Mouse (Mus musculus) stomach, embryonic 15.5 days (tissue): ENCODE results near the gene Npy5r. TPM values are rescaled to one million over a fixed set of nuclear protein-coding genes. Genes with fewer than 3 reads are reported as not detected.

ENCODE experiments used
- ATAC-seq: fragments of 200-750 bp; cut with Nextera tagmentation; 2 replicates; pipeline ENCODE4 v1.8.0; 2017; ENCODE audit warnings: low read depth, moderate number of reproducible peaks, moderate TSS enrichment; ENCODE audit not compliant: insufficient read depth, low FRiP score
- H3K27ac ChIP-seq: fragments of 300-500 bp; sonication (generic); 2 replicates; pipeline ENCODE4 v1.5.1; 2015; ENCODE audit warnings: mild to moderate bottlenecking, inconsistent platforms
- H3K27me3 ChIP-seq: fragments of 300-500 bp; sonication (generic); replicated peaks from 2 replicates; pipeline ENCODE4 v1.6.1; 2015; ENCODE audit warnings: inconsistent platforms
- H3K36me3 ChIP-seq: fragments of 300-500 bp; sonication (generic); 2 replicates; pipeline ENCODE4 v1.6.1; 2015; ENCODE audit warnings: inconsistent platforms
- H3K4me1 ChIP-seq: fragments of 300-500 bp; sonication (generic); 2 replicates; pipeline ENCODE4 v1.6.1; 2015; ENCODE audit warnings: inconsistent platforms
- H3K4me2 ChIP-seq: fragments of 300-500 bp; sonication (generic); 2 replicates; pipeline ENCODE4 v1.6.1; 2015; ENCODE audit warnings: mild to moderate bottlenecking, inconsistent platforms
- H3K4me3 ChIP-seq: fragments of 300-500 bp; sonication (generic); replicated peaks from 2 replicates; pipeline ENCODE4 v1.5.1; 2015; ENCODE audit warnings: inconsistent platforms
- H3K9ac ChIP-seq: fragments of 300-500 bp; sonication (generic); 2 replicates; pipeline ENCODE4 v1.6.1; 2015; ENCODE audit warnings: inconsistent platforms
- H3K9me3 ChIP-seq: fragments of 300-500 bp; sonication (generic); 2 replicates; pipeline ENCODE4 v1.6.1; 2016; ENCODE audit warnings: inconsistent platforms
- whole genome bisulfite sequencing: fragments of 180-500 bp; shearing (Covaris S2); methylation state at CpG from one replicate; pipeline ENCODE4 v1.1.7; 2015; 5-methylcytosine and 5-hydroxymethylcytosine counted together
- polyA plus RNA-seq: library from polyadenylated mRNA; unstranded; fragments of >200 nt; fragmentation: Nextera tagmentation; extraction: Ambion mirVana; gene quantifications from 2 replicates; pipeline ENCODE4 v1.2.1, GENCODE M21; 2015

The Npy5r gene
- polyA plus RNA-seq, result 0.09 TPM in 1 of 2 replicates, not detected in the other

- Histone ChIP-seq H3K4me2 (peak within 1 kb of the TSS; percentile 60), H3K9ac (no peak within 1 kb of the TSS), H3K4me3 (peak within 1 kb of the TSS; percentile 36), H3K9me3 (no peaks in the 10 kb centered on the region), H3K36me3 (no peaks in the 10 kb centered on the region), H3K27me3 (0 out of 2 replicates have a peak, but pooled peaks cover 8% of the 10 kb centered on the region), H3K27ac (no peak within 1 kb of the TSS), H3K4me1 (no peaks in the 10 kb centered on the region)
- no peak for ATAC-seq
- 2% methylated on average over 43 of the region's 43 CpGs for WGBS
Measured at GRCm38 (mm10) chr8:66687511-66688329, at the start of gene Npy5r. Gene Npy5r (minus strand): TSS chr8:66688128.

GRCm38 (mm10) chr8:66731957-66732356, 44.0 kb upstream of the Npy5r start:
- Histone ChIP-seq H3K4me1 (no peaks in the 10 kb centered on the region), H3K36me3 (no peaks in the 10 kb centered on the region), H3K27ac (no peak overlapping the region), H3K4me2 (no peak overlapping the region), H3K4me3 (no peak overlapping the region), H3K27me3 (no peaks in the 10 kb centered on the region), H3K9ac (no peak overlapping the region), H3K9me3 (no peaks in the 10 kb centered on the region)
- WGBS, result 50% methylated on average over 5 of the region's 5 CpGs
- ATAC-seq, result no peak

GRCm38 (mm10) chr8:66729446-66729845, 41.5 kb upstream of the Npy5r start:
- Histone ChIP-seq H3K36me3 (no peaks in the 10 kb centered on the region), H3K4me3 (no peak overlapping the region), H3K27ac (no peak overlapping the region), H3K4me2 (no peak overlapping the region), H3K9me3 (no peaks in the 10 kb centered on the region), H3K27me3 (no peaks in the 10 kb centered on the region), H3K4me1 (no peaks in the 10 kb centered on the region), H3K9ac (no peak overlapping the region)
- ATAC-seq, result no peak
- 45% methylated on average over 7 of the region's 7 CpGs for WGBS

- no peaks in the 10 kb centered on the region for H3K36me3 ChIP-seq
- no peak for ATAC-seq
- H3K4me3 ChIP-seq, result no peak overlapping the region
- H3K9me3 ChIP-seq, result no peaks in the 10 kb centered on the region
- no peaks in the 10 kb centered on the region for H3K27me3 ChIP-seq
- H3K27ac ChIP-seq, result no peak overlapping the region
- no peak overlapping the region for H3K4me2 ChIP-seq
- no peaks in the 10 kb centered on the region for H3K4me1 ChIP-seq
- WGBS, result 81% methylated on average over 2 of the region's 2 CpGs
- H3K9ac ChIP-seq, result no peak overlapping the region
Measured at GRCm38 (mm10) chr8:66722835-66723234, 34.9 kb upstream of the Npy5r start.

GRCm38 (mm10) chr8:66714324-66714975, 26.5 kb upstream of the Npy5r start:
- H3K9ac ChIP-seq, result no peak overlapping the region
- no peak overlapping the region for H3K27ac ChIP-seq
- 84% methylated on average over 7 of the region's 7 CpGs for WGBS
- no peak overlapping the region for H3K4me2 ChIP-seq
- H3K4me3 ChIP-seq, result no peak overlapping the region
- no peaks in the 10 kb centered on the region for H3K4me1 ChIP-seq
- no peaks in the 10 kb centered on the region for H3K36me3 ChIP-seq
- no peaks in the 10 kb centered on the region for H3K9me3 ChIP-seq
- ATAC-seq, result no peak
- H3K27me3 ChIP-seq, result no peaks in the 10 kb centered on the region

- WGBS, result 31% methylated on average over 7 of the region's 7 CpGs
- peaks cover 10% of the 10 kb centered on the region for H3K27me3 ChIP-seq
- ATAC-seq, result no peak
Measured at GRCm38 (mm10) chr8:66698782-66699181, 10.9 kb upstream of the Npy5r start.

GRCm38 (mm10) chr8:66698011-66698410, 10.1 kb upstream of the Npy5r start:
- H3K4me3 ChIP-seq, result peak overlapping the region; percentile 32
- WGBS, result 5% methylated on average over 7 of the region's 7 CpGs
- no peak for ATAC-seq

More at GRCm38 (mm10) chr8:66698782-66699181, 10.9 kb upstream of the Npy5r start:
- Histone ChIP-seq H3K4me2 (no peak overlapping the region), H3K27ac (no peak overlapping the region), H3K4me3 (no peak overlapping the region), H3K4me1 (no peaks in the 10 kb centered on the region), H3K9me3 (no peaks in the 10 kb centered on the region), H3K36me3 (no peaks in the 10 kb centered on the region), H3K9ac (no peak overlapping the region)

GRCm38 (mm10) chr8:66696970-66697843, 9.3 kb upstream of the Npy5r start, which contains the start of gene Npy1r:
Gene Npy1r (plus strand): TSS chr8:66697192.
- Histone ChIP-seq H3K4me2 (peak within 1 kb of the TSS; percentile 62), H3K36me3 (no peaks in the 10 kb centered on the region), H3K4me1 (no peaks in the 10 kb centered on the region), H3K27ac (no peak within 1 kb of the TSS), H3K27me3 (peaks cover 10% of the 10 kb centered on the region), H3K4me3 (peak within 1 kb of the TSS; percentile 32), H3K9me3 (no peaks in the 10 kb centered on the region), H3K9ac (no peak within 1 kb of the TSS)
- peak; percentile 53; the same call in 1 of the 2 replicates for ATAC-seq
- 2% methylated on average over 30 of the region's 30 CpGs for WGBS

More at GRCm38 (mm10) chr8:66698011-66698410, 10.1 kb upstream of the Npy5r start:
- no peaks in the 10 kb centered on the region for H3K36me3 ChIP-seq
- peak overlapping the region; percentile 62; the same call in 1 of the 2 replicates for H3K4me2 ChIP-seq
- H3K9me3 ChIP-seq, result no peaks in the 10 kb centered on the region
- no peaks in the 10 kb centered on the region for H3K4me1 ChIP-seq
- H3K27me3 ChIP-seq, result peaks cover 10% of the 10 kb centered on the region
- no peak overlapping the region for H3K27ac ChIP-seq
- H3K9ac ChIP-seq, result no peak overlapping the region

- H3K27me3 ChIP-seq, result 0 out of 2 replicates have a peak, but pooled peaks cover 8% of the 10 kb centered on the region
- H3K27ac ChIP-seq, result no peak overlapping the region
- H3K4me1 ChIP-seq, result no peaks in the 10 kb centered on the region
- WGBS, result 63% methylated on average over 5 of the region's 5 CpGs
- no peak overlapping the region for H3K4me2 ChIP-seq
- H3K9me3 ChIP-seq, result no peaks in the 10 kb centered on the region
- no peak overlapping the region for H3K4me3 ChIP-seq
- no peak overlapping the region for H3K9ac ChIP-seq
- no peaks in the 10 kb centered on the region for H3K36me3 ChIP-seq
- no peak for ATAC-seq
Measured at GRCm38 (mm10) chr8:66690402-66690801, 2.5 kb upstream of the Npy5r start.

- Histone ChIP-seq H3K4me3 (no peak overlapping the region), H3K9ac (no peak overlapping the region), H3K36me3 (no peaks in the 10 kb centered on the region), H3K4me1 (no peaks in the 10 kb centered on the region), H3K4me2 (no peak overlapping the region), H3K27me3 (0 out of 2 replicates have a peak, but pooled peaks cover 8% of the 10 kb centered on the region), H3K9me3 (no peaks in the 10 kb centered on the region), H3K27ac (no peak overlapping the region)
- ATAC-seq, result no peak
- 56% methylated on average over 4 of the region's 4 CpGs for WGBS
Measured at GRCm38 (mm10) chr8:66688799-66689198, 871 bp upstream of the Npy5r start.

- Histone ChIP-seq H3K9me3 (no peaks in the 10 kb centered on the region), H3K36me3 (no peaks in the 10 kb centered on the region), H3K4me2 (peak overlapping the region; percentile 60; the same call in 1 of the 2 replicates), H3K27ac (no peak overlapping the region), H3K27me3 (0 out of 2 replicates have a peak, but pooled peaks cover 8% of the 10 kb centered on the region), H3K4me3 (no peak overlapping the region), H3K4me1 (no peaks in the 10 kb centered on the region), H3K9ac (no peak overlapping the region)
- ATAC-seq, result no peak
- 46% methylated on average over 6 of the region's 6 CpGs for WGBS
Measured at GRCm38 (mm10) chr8:66688395-66688794, 467 bp upstream of the Npy5r start.
